ENCODE assay signal across 13 mouse cellular contexts in the genomic region with DNA sequence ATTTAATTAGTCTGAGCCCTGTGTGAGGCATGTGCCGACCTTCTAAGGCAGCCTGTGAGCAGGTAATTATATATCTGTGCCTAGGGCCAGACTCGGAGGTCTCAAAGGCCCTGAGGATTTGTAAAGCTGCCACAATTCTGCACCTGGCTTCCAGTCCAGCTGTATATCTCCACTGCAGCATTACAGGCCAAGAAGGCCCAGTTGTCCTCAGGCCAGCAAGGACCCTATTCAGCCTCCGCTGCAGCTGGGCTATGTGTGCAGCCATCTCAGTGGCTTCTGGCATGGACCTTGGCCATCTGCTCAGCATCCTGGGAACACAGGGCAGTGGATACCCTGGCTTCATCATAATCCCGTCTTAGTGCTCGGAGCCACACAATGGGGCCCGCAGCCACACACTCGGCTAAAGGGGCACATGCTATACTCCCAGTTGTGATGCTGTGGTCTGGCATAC.
DNase-seq lines count a peak whose midpoint lies in the region; ATAC-seq and TF ChIP-seq lines count a peak whose summit lies in the region.
"Had no signal": no experiment of that assay in that cellular context is flagged by ENCODE, and none has a peak within 500 bp of the region (broad histone marks: within the 10 kb centered on the region; RNA-seq: fewer than 3 reads in every experiment).

No protein-coding gene starts in this region.

- no peaks in the 10 kb centered on the region for H3K36me3 ChIP-seq in hindbrain, embryonic 10.5 days
- no peaks in the 10 kb centered on the region for H3K36me3 ChIP-seq in hindbrain, embryonic 11.5 days (ENCODE audit: control insufficient read depth, insufficient read depth, low read length)
- H3K36me3 ChIP-seq in embryonic facial prominence, embryonic 14.5 days (ENCODE audit: control insufficient read depth, insufficient read depth, low read length): no peaks in the 10 kb centered on the region
- H3K36me3 ChIP-seq in limb, embryonic 14.5 days (ENCODE audit: control insufficient read depth, insufficient read depth, low read length): no peaks in the 10 kb centered on the region
- H3K36me3 ChIP-seq: embryonic facial prominence, embryonic 12.5 days; liver, embryonic 15.5 days; neural tube, embryonic 12.5 days had no signal

- H3K9me3 ChIP-seq in hindbrain, embryonic 10.5 days: peaks cover 4% of the 10 kb centered on the region
- no peaks in the 10 kb centered on the region for H3K9me3 ChIP-seq in hindbrain, embryonic 11.5 days (ENCODE audit: control insufficient read depth, low read length)
- H3K9me3 ChIP-seq in embryonic facial prominence, embryonic 14.5 days (ENCODE audit: control insufficient read depth, low read length): peaks cover 6% of the 10 kb centered on the region
- H3K9me3 ChIP-seq in limb, embryonic 14.5 days (ENCODE audit: control insufficient read depth, low read length): peaks cover 4% of the 10 kb centered on the region; the same call in 1 of the 2 replicates
- H3K9me3 ChIP-seq: liver, embryonic 15.5 days had no signal

- ATAC-seq in hindbrain, embryonic 11.5 days (ENCODE audit: low FRiP score): no peak
- peak; percentile 79 for ATAC-seq in embryonic facial prominence, embryonic 14.5 days (ENCODE audit: low read depth)
- ATAC-seq in limb, embryonic 14.5 days (ENCODE audit: low FRiP score, low read depth): peak; percentile 51

- peaks cover 45% of the 10 kb centered on the region for H3K4me1 ChIP-seq in hindbrain, embryonic 10.5 days (replicated peaks)
- H3K4me1 ChIP-seq in hindbrain, embryonic 11.5 days (replicated peaks; ENCODE audit: control insufficient read depth, insufficient read depth, low read length): no peaks in the 10 kb centered on the region
- peaks cover 13% of the 10 kb centered on the region; the same call in 1 of the 2 replicates for H3K4me1 ChIP-seq in embryonic facial prominence, embryonic 14.5 days (ENCODE audit: control insufficient read depth, insufficient read depth, low read length)
- peaks cover 29% of the 10 kb centered on the region for H3K4me1 ChIP-seq in limb, embryonic 14.5 days (ENCODE audit: control insufficient read depth, insufficient read depth, low read length)
- H3K4me1 ChIP-seq: liver, embryonic 15.5 days had no signal

- H3K27ac ChIP-seq in hindbrain, embryonic 10.5 days: peak overlapping the region; percentile 66
- H3K27ac ChIP-seq in hindbrain, embryonic 11.5 days (ENCODE audit: low read depth, low read length): no peak overlapping the region; the same call in 1 of the 2 replicates
- no peak overlapping the region for H3K27ac ChIP-seq in embryonic facial prominence, embryonic 14.5 days (replicated peaks; ENCODE audit: low read depth, low read length)
- no peak overlapping the region for H3K27ac ChIP-seq in limb, embryonic 14.5 days (replicated peaks; ENCODE audit: low read depth, low read length)
- H3K27ac ChIP-seq: embryonic facial prominence, embryonic 12.5 days; kidney, postnatal 0 days; liver, embryonic 15.5 days; neural tube, embryonic 12.5 days had no signal

- 68% methylated on average over 7 of the region's 7 CpGs for WGBS in hindbrain, embryonic 10.5 days
- WGBS in hindbrain, embryonic 11.5 days: 73% methylated on average over 7 of the region's 7 CpGs
- WGBS in embryonic facial prominence, embryonic 14.5 days: 36% methylated on average over 7 of the region's 7 CpGs
- 29% methylated on average over 7 of the region's 7 CpGs for WGBS in limb, embryonic 14.5 days

- no peak for TF ChIP-seq POLR2A in limb, embryonic 14.5 days (IDR thresholded peaks at IDR 0.05; ENCODE audit: borderline replicate concordance, extremely low read depth, insufficient read depth, insufficient read length)

- no peak overlapping the region for H3K4me3 ChIP-seq in hindbrain, embryonic 10.5 days
- no peak overlapping the region for H3K4me3 ChIP-seq in hindbrain, embryonic 11.5 days (ENCODE audit: low read depth, low read length)
- no peak overlapping the region for H3K4me3 ChIP-seq in embryonic facial prominence, embryonic 14.5 days (ENCODE audit: low read depth, low read length)
- no peak overlapping the region for H3K4me3 ChIP-seq in limb, embryonic 14.5 days (replicated peaks; ENCODE audit: low read length)
- H3K4me3 ChIP-seq: embryonic facial prominence, embryonic 12.5 days; liver, embryonic 15.5 days; neural tube, embryonic 12.5 days had no signal

- DNase-seq in cerebellum, postnatal 14 days: peak; percentile 69 to 70
- DNase-seq in cerebellum, adult 18-20 months: no peak
- DNase-seq in hindbrain, embryonic 10.5 days (ENCODE audit: low spot score): no peak
- no peak for DNase-seq in hindbrain, embryonic 11.5 days (ENCODE audit: low spot score)
- DNase-seq in embryonic facial prominence, embryonic 14.5 days (ENCODE audit: low spot score): peak; percentile 43
- DNase-seq in limb, embryonic 14.5 days (ENCODE audit: low spot score): peak; percentile 54
- DNase-seq in adrenal gland, postnatal 4 days (ENCODE audit: low spot score in 2 of 2): no peak
- no peak for DNase-seq in layer of hippocampus, adult 11-12 months (ENCODE audit: low spot score)
- DNase-seq: spleen, adult 18-20 months had no signal

- H3K27me3 ChIP-seq in hindbrain, embryonic 10.5 days (ENCODE audit: insufficient read depth, poor library complexity, severe bottlenecking): peaks cover 16% of the 10 kb centered on the region
- no peaks in the 10 kb centered on the region for H3K27me3 ChIP-seq in hindbrain, embryonic 11.5 days (ENCODE audit: control insufficient read depth, insufficient read depth, low read length)
- no peaks in the 10 kb centered on the region for H3K27me3 ChIP-seq in embryonic facial prominence, embryonic 14.5 days (replicated peaks; ENCODE audit: control insufficient read depth, insufficient read depth, low read length)
- H3K27me3 ChIP-seq in limb, embryonic 14.5 days (ENCODE audit: control insufficient read depth, insufficient read depth, low read length): no peaks in the 10 kb centered on the region; the same call in 1 of the 2 replicates
- H3K27me3 ChIP-seq: embryonic facial prominence, embryonic 12.5 days; liver, embryonic 15.5 days; neural tube, embryonic 12.5 days had no signal

- H3K9ac ChIP-seq in hindbrain, embryonic 11.5 days (ENCODE audit: low read depth, low read length): no peak overlapping the region
- no peak overlapping the region for H3K9ac ChIP-seq in embryonic facial prominence, embryonic 14.5 days (ENCODE audit: low read depth, low read length)
- H3K9ac ChIP-seq in limb, embryonic 14.5 days (ENCODE audit: low read depth, low read length, severe bottlenecking): no peak overlapping the region
- H3K9ac ChIP-seq: embryonic facial prominence, embryonic 12.5 days; liver, embryonic 15.5 days; neural tube, embryonic 12.5 days had no signal

- no peak overlapping the region for H3K4me2 ChIP-seq in hindbrain, embryonic 11.5 days (replicated peaks; ENCODE audit: low read depth, low read length)
- H3K4me2 ChIP-seq in embryonic facial prominence, embryonic 14.5 days (ENCODE audit: low read depth, low read length): no peak overlapping the region
- H3K4me2 ChIP-seq in limb, embryonic 14.5 days (replicated peaks; ENCODE audit: low read depth, low read length, severe bottlenecking): no peak overlapping the region
- H3K4me2 ChIP-seq: embryonic facial prominence, embryonic 12.5 days; liver, embryonic 15.5 days; neural tube, embryonic 12.5 days had no signal

Comparison
In these comparisons a context has a peak if more than half of its experiments do, and no peak if none do; other contexts are left out.
1. DNase-seq: peak in cerebellum, postnatal 14 days (2 of 2), embryonic facial prominence, embryonic 14.5 days (single experiment) and limb, embryonic 14.5 days (single experiment); none in cerebellum, adult 18-20 months (0 of 2), hindbrain, embryonic 10.5 days (single experiment), hindbrain, embryonic 11.5 days (single experiment), adrenal gland, postnatal 4 days (0 of 2) and layer of hippocampus, adult 11-12 months (single experiment).